Mouse (Mus musculus): ENCODE measurements around the gene Slc22a21. TPM values are rescaled to one million over a fixed set of nuclear protein-coding genes. Genes with fewer than 3 reads are reported as not detected.
"Not testable (repeated sequence)": the region's sequence is repeated elsewhere in the genome, so short reads cannot be mapped to it uniquely, and the experiment has no call there.

Gene Slc22a21
- polyA plus RNA-seq, 1 experiment = 1.5 TPM

DNA sequence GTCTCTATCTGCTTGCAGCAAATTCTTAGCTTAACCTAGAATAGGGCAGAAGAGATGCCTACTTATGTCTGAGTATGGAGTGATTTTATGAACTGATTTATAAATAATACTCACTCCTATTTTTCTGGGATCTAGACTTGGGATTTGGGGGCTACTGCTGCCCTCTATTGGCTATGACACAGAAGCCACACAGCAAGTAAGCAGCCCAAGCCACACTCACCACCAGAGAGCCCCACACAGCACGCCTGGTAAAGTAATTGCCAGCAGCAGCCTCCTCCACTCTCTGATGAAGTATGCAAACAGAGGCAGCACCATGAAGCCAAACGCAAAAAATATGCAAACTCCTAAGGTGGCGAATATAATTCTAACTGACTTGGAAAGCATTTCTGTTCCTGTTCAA, 21.1 kb downstream of the Slc22a21 start:
- no peaks in the 10 kb centered on the region for H3K36me3 ChIP-seq (ENCODE audit: control insufficient read depth, insufficient read depth)
- no peak for TF ChIP-seq USF1 (IDR thresholded peaks at IDR 0.05; ENCODE audit: low read depth)
- no peak for TF ChIP-seq MYOG (IDR thresholded peaks at IDR 0.05; ENCODE audit: control insufficient read depth, extremely low read depth, insufficient read length)
- TF ChIP-seq CTCF (IDR thresholded peaks at IDR 0.05; ENCODE audit: control insufficient read depth, insufficient read depth, insufficient read length) = peak; percentile 24
- H3K4me3 ChIP-seq (ENCODE audit: insufficient read depth, poor library complexity, severe bottlenecking) = no peak overlapping the region
- H3K27me3 ChIP-seq (ENCODE audit: control insufficient read depth, insufficient read depth, insufficient read length) = no peaks in the 10 kb centered on the region
- no peaks in the 10 kb centered on the region for H3K79me2 ChIP-seq (ENCODE audit: control insufficient read depth, insufficient read depth)
- no peaks in the 10 kb centered on the region for H3K79me3 ChIP-seq (ENCODE audit: low read depth)
- H3ac ChIP-seq (ENCODE audit: control insufficient read depth, insufficient read length, low read depth) = no peak overlapping the region

DNA sequence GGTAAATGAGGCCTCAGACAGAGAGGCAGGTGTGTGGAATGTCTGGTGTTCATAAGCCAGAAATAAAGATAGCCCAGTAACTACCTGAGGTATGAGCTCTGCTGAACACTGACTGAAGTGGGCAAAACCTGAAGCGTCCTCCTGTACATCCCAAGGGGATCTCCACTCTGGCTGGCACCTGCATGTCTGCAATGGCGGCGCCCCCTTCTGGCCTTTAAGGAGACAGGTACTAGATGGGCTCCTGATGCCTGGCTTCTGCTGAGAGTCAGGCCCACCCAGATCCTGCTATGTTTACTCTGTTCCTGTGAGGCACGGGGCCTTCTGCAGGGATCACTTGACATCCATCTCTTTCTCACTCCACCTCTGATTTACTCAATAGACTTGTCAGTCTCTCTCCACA, 22.0 kb downstream of the Slc22a21 start:
- H3K4me3 ChIP-seq (ENCODE audit: insufficient read depth, poor library complexity, severe bottlenecking); H3K79me2 ChIP-seq (ENCODE audit: control insufficient read depth, insufficient read depth); H3K27me3 ChIP-seq (ENCODE audit: control insufficient read depth, insufficient read depth, insufficient read length); H3K79me3 ChIP-seq (ENCODE audit: low read depth); H3K36me3 ChIP-seq (ENCODE audit: control insufficient read depth, insufficient read depth); H3ac ChIP-seq (ENCODE audit: control insufficient read depth, insufficient read length, low read depth): not testable (repeated sequence)

GRCm38 (mm10) chr11:53956636-53957035, 23.5 kb downstream of the Slc22a21 start:
- Histone ChIP-seq H3K79me3 (ENCODE audit: low read depth) (no peaks in the 10 kb centered on the region), H3K79me2 (ENCODE audit: control insufficient read depth, insufficient read depth) (no peaks in the 10 kb centered on the region), H3K27me3 (ENCODE audit: control insufficient read depth, insufficient read depth, insufficient read length) (no peaks in the 10 kb centered on the region), H3ac (ENCODE audit: control insufficient read depth, insufficient read length, low read depth) (no peak overlapping the region), H3K4me3 (ENCODE audit: insufficient read depth, poor library complexity, severe bottlenecking) (no peak overlapping the region), H3K36me3 (ENCODE audit: control insufficient read depth, insufficient read depth) (no peaks in the 10 kb centered on the region)
- TF ChIP-seq CEBPB (IDR thresholded peaks at IDR 0.05; ENCODE audit: low read depth) = no peak
- TF ChIP-seq FOSL1 (IDR thresholded peaks at IDR 0.05; ENCODE audit: insufficient read depth, low read length, poor library complexity, severe bottlenecking) = no peak
- no peak for TF ChIP-seq MYOD1 (IDR thresholded peaks at IDR 0.05; ENCODE audit: control insufficient read depth, insufficient read length, low read depth)

- Histone ChIP-seq H3K36me3 (ENCODE audit: control insufficient read depth, insufficient read depth) (no peaks in the 10 kb centered on the region), H3ac (ENCODE audit: control insufficient read depth, insufficient read length, low read depth) (no peak overlapping the region), H3K79me2 (ENCODE audit: control insufficient read depth, insufficient read depth) (no peaks in the 10 kb centered on the region), H3K79me3 (ENCODE audit: low read depth) (no peaks in the 10 kb centered on the region), H3K27me3 (ENCODE audit: control insufficient read depth, insufficient read depth, insufficient read length) (no peaks in the 10 kb centered on the region), H3K4me3 (ENCODE audit: insufficient read depth, poor library complexity, severe bottlenecking) (no peak overlapping the region)
- no peak for TF ChIP-seq CTCF (IDR thresholded peaks at IDR 0.05; ENCODE audit: control insufficient read depth, insufficient read depth, insufficient read length)
- no peak for TF ChIP-seq FOSL1 (IDR thresholded peaks at IDR 0.05; ENCODE audit: insufficient read depth, low read length, poor library complexity, severe bottlenecking)
- TF ChIP-seq MAX (IDR thresholded peaks at IDR 0.05) = no peak
- no peak for TF ChIP-seq CEBPB (IDR thresholded peaks at IDR 0.05; ENCODE audit: low read depth)
Observed at GRCm38 (mm10) chr11:53954653-53955052, 25.5 kb downstream of the Slc22a21 start.

GRCm38 (mm10) chr11:53950133-53950532, 30.0 kb downstream of the Slc22a21 start:
- H3K4me3 ChIP-seq (ENCODE audit: insufficient read depth, poor library complexity, severe bottlenecking); H3ac ChIP-seq (ENCODE audit: control insufficient read depth, insufficient read length, low read depth); H3K36me3 ChIP-seq (ENCODE audit: control insufficient read depth, insufficient read depth); H3K27me3 ChIP-seq (ENCODE audit: control insufficient read depth, insufficient read depth, insufficient read length); H3K79me2 ChIP-seq (ENCODE audit: control insufficient read depth, insufficient read depth); H3K79me3 ChIP-seq (ENCODE audit: low read depth): not testable (repeated sequence)

DNA sequence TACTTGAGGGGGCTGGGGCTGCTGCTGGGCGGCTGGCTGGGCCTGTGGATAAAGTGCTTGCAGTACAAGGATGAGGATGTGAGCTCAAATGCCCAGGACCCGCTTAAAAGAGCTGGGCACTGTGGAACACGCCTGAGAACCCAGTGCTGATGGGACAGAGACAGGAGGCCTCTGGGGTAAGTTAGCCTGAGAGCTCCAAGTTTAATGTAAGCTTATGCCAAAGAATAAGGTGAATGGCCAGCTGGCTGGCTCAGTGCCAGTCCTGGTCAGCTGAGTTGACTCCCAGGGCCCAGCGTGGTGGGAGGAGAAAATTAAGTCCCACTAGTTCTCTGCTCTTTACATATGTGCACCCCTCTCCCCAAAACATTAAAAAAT, 48.2 kb downstream of the Slc22a21 start:
- H3K27me3 ChIP-seq (ENCODE audit: control insufficient read depth, insufficient read depth, insufficient read length); H3ac ChIP-seq (ENCODE audit: control insufficient read depth, insufficient read length, low read depth); H3K79me3 ChIP-seq (ENCODE audit: low read depth); H3K4me3 ChIP-seq (ENCODE audit: insufficient read depth, poor library complexity, severe bottlenecking); H3K79me2 ChIP-seq (ENCODE audit: control insufficient read depth, insufficient read depth); H3K36me3 ChIP-seq (ENCODE audit: control insufficient read depth, insufficient read depth): not testable (repeated sequence)

DNA sequence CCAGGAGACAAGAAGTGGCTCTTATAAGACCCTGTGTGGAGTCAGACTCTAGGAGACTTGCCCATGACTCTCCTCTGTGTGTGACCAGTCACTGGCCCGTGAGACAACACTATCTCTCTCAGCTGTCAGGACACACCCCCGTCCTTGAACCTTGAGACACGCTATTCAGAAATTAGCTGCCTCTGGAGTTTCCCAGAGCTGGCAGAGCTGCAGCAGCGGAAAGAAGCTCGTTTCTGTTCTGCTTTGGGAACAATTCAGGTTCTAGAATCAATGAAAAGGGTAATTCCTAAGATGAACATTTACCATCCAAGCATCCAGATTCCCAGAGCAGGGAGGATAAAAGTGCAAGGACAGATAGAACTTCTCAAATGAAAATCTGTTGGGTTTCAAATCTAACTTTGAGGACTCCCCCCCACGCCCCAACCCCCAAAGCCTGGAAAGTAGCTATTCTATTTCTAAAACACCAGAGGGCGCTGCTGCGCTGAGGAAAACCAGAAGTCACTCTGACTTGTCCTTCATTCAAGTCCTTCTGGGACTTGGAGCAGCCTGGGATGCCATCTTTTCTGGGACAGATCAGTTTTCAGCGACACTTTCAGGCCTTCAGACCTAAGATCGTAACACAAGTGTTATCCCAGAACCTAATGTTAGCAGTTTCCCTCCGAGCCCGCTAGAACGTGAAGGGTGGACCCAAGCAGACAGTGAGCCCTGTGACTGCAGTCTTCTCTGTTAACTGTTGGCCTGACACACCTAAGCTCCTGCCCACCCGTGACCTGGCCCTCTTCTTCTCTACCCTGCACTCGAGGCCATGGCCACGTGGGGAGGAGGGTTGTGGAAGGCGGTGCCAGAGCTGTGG, 48.8 kb downstream of the Slc22a21 start:
- H3K36me3 ChIP-seq (ENCODE audit: control insufficient read depth, insufficient read depth) = no peaks in the 10 kb centered on the region
- no peaks in the 10 kb centered on the region for H3K79me2 ChIP-seq (ENCODE audit: control insufficient read depth, insufficient read depth)
- no peak overlapping the region for H3K4me3 ChIP-seq (ENCODE audit: insufficient read depth, poor library complexity, severe bottlenecking)
- TF ChIP-seq MYOD1 (IDR thresholded peaks at IDR 0.05; ENCODE audit: control insufficient read depth, insufficient read length, low read depth) (no peak), CTCF (IDR thresholded peaks at IDR 0.05; ENCODE audit: control insufficient read depth, insufficient read depth, insufficient read length) (peak; percentile 35)
- H3K79me3 ChIP-seq (ENCODE audit: low read depth) = no peaks in the 10 kb centered on the region
- H3K27me3 ChIP-seq (ENCODE audit: control insufficient read depth, insufficient read depth, insufficient read length) = no peaks in the 10 kb centered on the region
- H3ac ChIP-seq (ENCODE audit: control insufficient read depth, insufficient read length, low read depth) = no peak overlapping the region
